Mouse (Mus musculus): ENCODE results near the gene Raf1. TPM values are rescaled to one million over a fixed set of nuclear protein-coding genes. Genes with fewer than 3 reads are reported as not detected.
"Not testable (repeated sequence)": the region's sequence is repeated elsewhere in the genome, so short reads cannot be mapped to it uniquely, and the experiment has no call there.

The Raf1 gene
- total RNA-seq, 2 experiments from 2014 or later, result 97.3 to 110 TPM

GRCm38 (mm10) chr6:115684271-115684670, 7.8 kb upstream of the Raf1 start:
- DNase-seq, result no peak

- DNase-seq, result no peak
Observed at GRCm38 (mm10) chr6:115681066-115681465, 4.6 kb upstream of the Raf1 start.

GRCm38 (mm10) chr6:115678012-115678411, 1.6 kb upstream of the Raf1 start:
- no peak for DNase-seq

- DNase-seq, result no peak
Observed at GRCm38 (mm10) chr6:115677441-115677840, 1.0 kb upstream of the Raf1 start.

GRCm38 (mm10) chr6:115675508-115676336, 713 bp downstream of the Raf1 start:
- DNase-seq, result peak; percentile 85 to 86

- DNase-seq, result peak; percentile 25 to 35
Observed at GRCm38 (mm10) chr6:115675166-115675507, 1.3 kb downstream of the Raf1 start.

GRCm38 (mm10) chr6:115674316-115674715, 2.1 kb downstream of the Raf1 start:
- DNase-seq, result no peak

GRCm38 (mm10) chr6:115672700-115673099, 3.7 kb downstream of the Raf1 start:
- DNase-seq, result no peak

- peak; percentile 38 to 56 for DNase-seq
Observed at GRCm38 (mm10) chr6:115666641-115667040, 9.8 kb downstream of the Raf1 start.

GRCm38 (mm10) chr6:115664268-115664667, 12.2 kb downstream of the Raf1 start:
- DNase-seq, result no peak

- no peak for DNase-seq
Observed at GRCm38 (mm10) chr6:115658802-115659201, 17.6 kb downstream of the Raf1 start.

- no peak for DNase-seq
Observed at GRCm38 (mm10) chr6:115653939-115654338, 22.5 kb downstream of the Raf1 start.

- DNase-seq, result no peak
Observed at GRCm38 (mm10) chr6:115651719-115652118, 24.7 kb downstream of the Raf1 start.

GRCm38 (mm10) chr6:115650476-115651427, 25.7 kb downstream of the Raf1 start:
- peak in 1 of 2 experiments; percentile 27 for DNase-seq

- no peak for DNase-seq
Observed at GRCm38 (mm10) chr6:115649792-115650365, 26.6 kb downstream of the Raf1 start.

GRCm38 (mm10) chr6:115643315-115643714, 33.1 kb downstream of the Raf1 start:
- no peak for DNase-seq

GRCm38 (mm10) chr6:115638188-115638587, 38.2 kb downstream of the Raf1 start:
- DNase-seq, result not testable (repeated sequence)

GRCm38 (mm10) chr6:115634015-115634414, 42.4 kb downstream of the Raf1 start:
- DNase-seq, result peak; percentile 45 to 53

- DNase-seq, result no peak
Observed at GRCm38 (mm10) chr6:115631056-115631795, 45.2 kb downstream of the Raf1 start.

GRCm38 (mm10) chr6:115626121-115626520, 50.3 kb downstream of the Raf1 start:
- no peak for DNase-seq

GRCm38 (mm10) chr6:115620942-115621341, 55.5 kb downstream of the Raf1 start:
- DNase-seq, result no peak

- DNase-seq, result peak in 1 of 2 experiments; percentile 30
Observed at GRCm38 (mm10) chr6:115619818-115620217, 56.6 kb downstream of the Raf1 start.
